Mouse (Mus musculus) small intestine, adult 2 months (tissue): ENCODE measurements at regions not wholly inside any gene's neighbourhood (a gene's known extent, or its start where the extent isn't known, plus 50 kb on each side); places are given as distances from the start of the nearest gene placed in this dataset.

Experiments
- CTCF ChIP-seq: fragments of 200-500 bp; IDR thresholded peaks from 2 replicates; pipeline ENCODE4 v1.5.1; 2012; ENCODE audit warnings: low read depth, mild to moderate bottlenecking, control low read depth, inconsistent platforms, low read length, moderate library complexity, mixed read lengths; ENCODE audit not compliant: insufficient replicate concordance, insufficient read length; ENCODE audit errors: extremely low read depth
- POLR2A ChIP-seq: fragments of 200-500 bp; IDR thresholded peaks from 2 replicates; pipeline ENCODE4 v1.6.1; 2012; ENCODE audit warnings: low read depth, mild to moderate bottlenecking, control low read depth, inconsistent platforms, low read length, moderate library complexity

GRCm38 (mm10) chr13:101349354-101349753 is 418.7 kb downstream of the Pik3r1 start:
- TF ChIP-seq CTCF (no peak), POLR2A (no peak)
